Mouse (Mus musculus): ENCODE measurements around the gene Gng12.
A peak's percentile ranks its signal among the peaks of the same experiment; 100 is the strongest.
"Not testable (repeated sequence)": the region's sequence is repeated elsewhere in the genome, so short reads cannot be mapped to it uniquely, and the experiment has no call there.

Gene Gng12

DNA sequence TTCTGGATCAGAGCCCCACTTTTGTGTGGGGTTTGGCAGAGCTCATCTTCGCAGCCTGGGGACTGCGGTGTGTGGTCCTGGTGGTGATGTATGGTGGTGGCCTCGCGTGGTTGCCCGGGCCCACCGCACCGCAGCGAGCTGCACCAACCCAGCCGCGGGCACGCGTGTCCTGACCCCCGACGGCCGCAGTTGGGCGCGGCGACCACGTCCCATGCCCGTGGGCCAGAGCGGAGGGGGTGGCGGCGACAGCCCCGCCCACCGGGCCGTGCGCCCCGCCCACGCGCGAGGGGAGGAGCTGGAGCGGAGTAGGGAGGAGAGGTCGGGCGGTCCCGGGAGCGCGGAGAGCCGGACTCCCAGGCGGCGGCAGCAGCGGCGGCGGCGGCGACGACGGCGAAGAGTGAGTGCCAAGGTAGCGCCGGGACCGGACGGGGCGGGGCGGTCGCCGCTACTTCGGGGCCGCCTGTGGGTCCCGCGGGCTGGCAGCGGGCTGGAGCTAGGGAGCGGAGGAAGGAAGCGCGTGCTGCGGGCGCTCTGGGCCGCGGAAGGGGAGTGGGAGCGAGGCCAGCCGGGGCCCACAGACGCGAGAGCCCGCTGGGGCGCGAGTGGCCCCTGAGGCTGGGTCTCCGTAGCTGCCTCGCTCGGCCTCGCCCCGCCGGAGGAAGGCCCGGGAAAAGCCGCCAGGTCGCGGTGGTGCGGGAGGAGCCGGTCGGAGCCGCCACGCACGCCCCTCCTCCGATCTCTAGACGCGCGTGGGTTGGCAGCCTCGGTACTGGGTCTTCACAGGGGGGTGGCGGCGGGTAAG, at the start of gene Gng12:
Gng12 (plus strand) TSS at position 279 of the 802 bp plus-strand sequence.
- peak; percentile 94 for DNase-seq (ENCODE audit: low spot score)

DNA sequence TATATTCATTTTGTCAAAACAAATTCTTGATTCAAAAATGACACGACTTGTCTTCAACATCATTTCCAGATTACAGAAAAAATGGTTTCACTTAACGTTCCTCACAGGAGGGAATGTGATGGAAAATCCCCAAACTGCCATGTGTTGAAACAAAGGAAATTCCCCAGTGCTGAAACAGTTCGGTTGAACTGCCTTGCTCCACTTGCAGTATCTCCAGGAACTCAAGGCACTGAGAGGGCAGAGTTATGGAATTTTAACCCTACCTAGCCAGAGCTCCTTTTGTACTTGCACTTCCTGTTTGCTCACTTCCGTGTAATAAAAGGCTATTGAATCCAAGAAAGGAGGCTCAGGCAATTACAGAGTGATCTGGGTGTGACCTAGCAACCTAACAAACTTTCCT, 47.3 kb upstream of the Gng12 start:
- DNase-seq (ENCODE audit: low spot score): no peak

DNA sequence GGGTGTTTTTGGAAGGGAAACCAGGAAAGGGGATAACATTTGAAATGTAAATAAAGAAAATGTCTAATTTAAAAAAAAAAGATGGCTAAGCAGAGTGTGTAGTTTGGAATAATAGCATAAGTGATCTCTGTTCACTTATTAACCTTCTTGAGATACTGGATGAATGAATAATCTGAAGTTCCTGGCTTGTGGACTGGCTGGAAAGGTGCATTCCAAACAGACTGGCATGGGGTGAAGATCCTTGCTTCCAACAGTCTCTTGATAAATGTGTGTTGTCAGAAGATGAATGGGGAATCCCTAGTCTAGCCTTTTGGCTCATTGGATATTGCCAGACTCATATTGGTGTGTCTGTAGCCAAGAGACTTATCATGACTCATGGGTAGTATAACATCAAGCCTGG, 40.0 kb upstream of the Gng12 start:
- DNase-seq (ENCODE audit: low spot score): no peak

DNA sequence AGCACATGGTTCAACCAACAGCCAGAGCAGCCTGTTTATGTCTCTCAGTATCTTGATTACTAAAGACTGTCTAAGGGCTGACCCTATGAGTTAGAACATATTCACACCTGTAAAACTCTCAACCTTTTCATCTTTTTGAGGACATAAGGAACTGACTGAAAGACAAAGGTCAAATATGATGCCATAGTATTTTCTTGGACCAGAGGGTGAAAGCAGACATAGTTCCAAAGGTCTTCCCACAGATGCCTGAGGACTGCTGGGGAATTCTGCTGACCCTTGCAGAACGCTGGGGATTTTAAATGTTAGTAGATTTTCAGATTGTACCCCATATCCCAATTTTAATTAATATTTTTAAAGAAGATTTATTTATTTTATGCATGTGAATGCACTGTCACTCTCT, 37.8 kb upstream of the Gng12 start:
- no peak for DNase-seq (ENCODE audit: low spot score)

DNA sequence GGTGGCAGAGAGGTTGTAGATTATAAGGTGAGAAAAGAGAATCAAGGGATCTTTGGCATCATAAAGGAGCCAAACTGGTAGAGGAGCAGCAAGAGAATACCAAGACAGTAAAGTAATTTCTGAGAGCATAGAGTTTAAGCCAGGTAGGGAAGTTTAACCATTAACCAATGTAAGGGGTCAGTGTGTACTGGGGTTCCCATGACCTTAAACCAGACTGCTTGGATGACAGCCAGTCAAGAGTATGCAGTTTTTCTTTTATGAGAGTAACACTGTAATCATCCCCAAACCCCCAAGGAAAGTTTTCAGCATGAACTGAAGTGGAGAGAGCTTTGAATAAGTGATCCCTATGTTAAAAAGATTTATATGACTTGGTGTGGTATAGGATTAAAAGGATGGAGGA, 36.8 kb upstream of the Gng12 start:
- no peak for DNase-seq (ENCODE audit: low spot score)

DNA sequence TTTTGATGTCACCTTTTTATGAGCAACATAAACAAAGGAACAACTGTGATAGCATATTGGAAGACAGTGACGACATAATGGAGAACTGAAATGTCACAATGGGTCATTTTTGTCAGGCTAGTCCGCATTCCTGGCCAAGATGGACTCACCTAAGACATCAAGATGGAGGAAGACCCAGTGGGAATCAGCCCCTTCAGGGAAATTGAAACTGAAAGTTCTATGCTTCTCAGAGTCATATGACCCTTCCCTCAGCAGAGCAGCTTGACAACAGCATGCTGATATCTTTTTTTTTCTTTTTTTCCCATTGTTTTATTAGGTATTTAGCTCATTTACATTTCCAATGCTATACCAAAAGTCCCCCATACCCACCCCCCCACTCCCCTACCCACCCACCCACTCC, 31.7 kb upstream of the Gng12 start:
- DNase-seq (ENCODE audit: low spot score): no peak

DNA sequence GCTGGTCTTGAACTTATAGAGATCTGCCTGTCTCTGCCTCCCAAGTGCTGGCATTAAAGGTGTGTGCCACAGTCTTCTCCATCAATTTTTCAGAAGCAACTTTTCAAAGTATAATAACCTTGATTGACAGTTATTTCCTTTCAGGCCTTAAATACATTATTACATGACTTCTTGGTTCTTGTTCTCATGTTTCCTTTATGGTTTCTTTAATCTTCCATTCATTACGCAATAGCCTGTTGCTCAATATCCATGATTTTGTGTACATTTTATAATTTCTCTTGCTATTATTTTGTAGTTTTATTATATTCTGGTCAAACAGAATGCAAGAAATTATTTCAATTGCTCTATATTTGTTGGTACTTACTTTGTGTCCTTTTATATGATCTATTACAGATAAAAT, 29.9 kb upstream of the Gng12 start:
- DNase-seq (ENCODE audit: low spot score): no peak

DNA sequence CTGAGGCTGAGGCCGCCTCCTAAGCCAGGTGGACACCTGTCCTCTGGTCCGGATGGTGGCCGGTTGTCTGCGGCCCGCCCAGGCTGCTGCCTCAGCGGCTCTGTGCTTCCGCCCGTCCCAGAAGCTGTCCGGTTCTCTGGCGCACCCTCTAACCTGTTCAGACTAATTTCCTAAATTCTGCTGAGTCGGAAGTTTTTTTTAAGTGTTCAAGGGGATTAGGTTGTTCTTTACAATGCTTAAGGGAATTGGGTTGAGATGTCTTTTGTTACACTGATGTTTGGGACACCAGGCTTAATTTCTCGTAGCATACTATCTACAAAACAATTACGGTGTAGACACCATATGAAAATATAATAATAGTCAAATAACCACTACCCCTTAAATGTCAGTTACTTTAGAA, 19.1 kb upstream of the Gng12 start:
- DNase-seq (ENCODE audit: low spot score): not testable (repeated sequence)

DNA sequence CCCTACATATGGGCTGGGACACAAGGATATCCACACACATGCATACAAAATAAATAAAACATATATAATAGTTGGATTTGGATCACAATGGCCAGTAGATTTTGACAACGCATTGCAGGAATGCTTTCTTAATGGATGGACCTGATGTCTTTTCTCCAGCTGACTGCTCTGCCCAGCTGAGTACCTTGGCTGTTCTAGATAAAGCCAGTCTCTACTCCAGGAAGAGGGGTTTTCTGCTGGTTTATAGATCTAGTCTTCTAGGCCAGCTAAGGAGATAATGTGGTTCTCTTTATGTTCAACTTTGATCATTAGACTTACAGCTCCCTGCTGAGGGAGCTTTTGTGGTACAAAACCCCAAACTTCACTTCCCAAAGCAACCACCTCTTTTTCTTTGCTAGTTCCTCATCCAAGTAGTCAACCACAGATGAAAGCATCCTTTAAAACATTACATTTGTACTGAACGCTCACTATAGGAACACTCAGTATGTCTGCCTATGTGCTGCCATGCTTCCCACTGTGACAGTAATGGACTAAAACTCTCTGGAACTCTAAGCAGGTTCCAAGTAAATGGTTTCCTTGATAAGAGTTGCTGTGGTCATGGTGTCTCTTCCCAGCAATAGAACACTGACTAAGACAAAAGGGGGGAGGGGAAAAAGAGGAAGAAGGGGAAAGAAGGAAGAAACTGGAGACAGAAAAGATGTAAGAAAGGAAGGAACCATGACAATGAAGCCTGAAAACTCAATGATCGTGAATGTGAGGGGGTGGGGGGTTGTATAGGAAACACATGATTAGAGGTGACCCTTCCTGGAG, 5.6 kb upstream of the Gng12 start:
- no peak for DNase-seq (ENCODE audit: low spot score)

DNA sequence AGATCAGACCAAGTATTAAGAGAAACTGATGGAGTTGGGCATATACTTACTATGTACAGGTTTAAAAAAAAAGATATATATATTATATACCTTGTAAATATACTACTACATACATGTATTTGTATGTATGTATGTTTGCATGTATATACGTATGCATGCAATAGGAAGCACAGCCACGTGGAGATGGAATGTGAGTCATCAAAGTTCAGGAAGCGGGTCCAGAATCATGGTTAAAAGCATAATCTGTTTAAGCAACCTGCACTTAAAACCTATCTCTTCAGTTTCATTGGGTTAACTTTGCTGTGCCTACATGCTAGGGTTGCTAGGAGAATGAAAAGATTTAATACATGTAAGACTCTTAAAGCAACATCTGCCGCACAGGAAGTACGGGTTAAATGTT, 2.2 kb upstream of the Gng12 start:
- DNase-seq (ENCODE audit: low spot score): no peak

DNA sequence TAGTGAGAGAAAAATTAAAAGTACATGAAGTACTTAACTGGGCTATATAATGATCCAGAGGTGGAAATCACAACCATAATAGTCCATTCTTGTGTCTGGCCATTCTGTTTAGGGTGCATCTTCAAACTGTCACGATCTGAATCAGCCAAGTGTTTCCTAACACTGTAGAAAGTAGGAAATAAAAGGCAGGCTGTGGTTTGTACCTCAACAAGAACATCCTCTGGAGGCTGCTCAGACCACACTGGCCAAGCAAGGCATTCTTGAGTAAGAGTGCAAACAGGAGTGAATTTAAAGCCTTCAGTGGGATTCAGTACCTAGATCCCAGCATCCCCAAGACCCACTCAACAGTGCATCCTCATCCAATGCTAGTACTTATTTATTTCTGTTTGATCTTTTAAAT, 1.2 kb upstream of the Gng12 start:
- DNase-seq (ENCODE audit: low spot score): no peak

DNA sequence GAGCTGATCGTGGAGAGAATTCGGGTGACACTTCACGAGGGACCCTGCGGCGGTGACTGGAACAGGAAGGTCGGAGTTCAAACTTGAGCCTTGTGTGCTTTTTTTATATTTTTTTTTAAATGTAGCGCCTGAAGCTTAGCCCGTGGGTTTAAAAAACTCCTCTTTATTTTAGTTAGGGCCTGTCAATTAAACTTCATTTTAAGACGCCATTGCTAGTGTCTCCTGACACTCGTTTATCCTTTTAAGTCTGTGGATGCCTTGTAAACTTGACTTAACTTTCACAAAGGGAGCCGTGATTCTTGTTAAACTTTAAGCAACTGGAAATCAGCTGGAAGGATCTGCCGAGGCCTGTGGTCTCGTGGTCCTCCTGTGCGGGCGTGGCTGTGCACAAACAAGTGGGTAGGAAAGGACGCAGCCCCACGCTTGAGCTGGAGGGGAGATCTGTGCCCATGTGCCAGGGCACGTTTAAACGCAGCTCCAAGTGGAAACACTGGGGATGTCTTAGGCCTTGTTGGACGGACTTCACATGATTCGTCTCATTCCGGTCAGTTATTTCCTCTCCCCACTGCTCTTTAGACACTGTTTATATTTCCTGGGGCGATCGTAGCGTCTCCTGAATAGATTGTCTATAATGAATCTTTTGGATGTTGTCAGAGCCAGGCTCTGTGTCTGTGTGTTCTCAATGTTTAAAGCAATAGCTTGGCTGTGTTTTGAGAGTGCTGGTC, 886 bp downstream of the Gng12 start:
- peak; percentile 56 for DNase-seq (ENCODE audit: low spot score)

DNA sequence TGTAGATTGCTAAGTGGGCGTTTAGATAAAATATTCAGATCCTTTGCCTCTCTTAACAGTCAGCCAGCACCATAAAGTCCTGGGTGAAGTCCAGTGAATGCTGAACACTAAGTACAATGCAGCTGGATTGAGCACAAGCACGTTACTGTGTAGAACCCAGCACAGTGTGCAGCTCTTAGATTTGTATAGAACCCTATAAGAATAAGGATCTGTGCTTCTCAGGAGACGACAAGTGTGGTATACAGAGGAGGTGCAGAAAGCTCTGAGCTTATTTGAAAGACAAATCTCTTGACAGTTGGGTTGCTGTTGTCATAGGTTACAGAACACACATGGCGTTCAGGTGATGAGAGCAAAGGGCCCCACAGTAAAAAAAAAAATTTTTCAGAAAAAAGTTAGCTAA, 1.8 kb downstream of the Gng12 start:
- no peak for DNase-seq (ENCODE audit: low spot score)

DNA sequence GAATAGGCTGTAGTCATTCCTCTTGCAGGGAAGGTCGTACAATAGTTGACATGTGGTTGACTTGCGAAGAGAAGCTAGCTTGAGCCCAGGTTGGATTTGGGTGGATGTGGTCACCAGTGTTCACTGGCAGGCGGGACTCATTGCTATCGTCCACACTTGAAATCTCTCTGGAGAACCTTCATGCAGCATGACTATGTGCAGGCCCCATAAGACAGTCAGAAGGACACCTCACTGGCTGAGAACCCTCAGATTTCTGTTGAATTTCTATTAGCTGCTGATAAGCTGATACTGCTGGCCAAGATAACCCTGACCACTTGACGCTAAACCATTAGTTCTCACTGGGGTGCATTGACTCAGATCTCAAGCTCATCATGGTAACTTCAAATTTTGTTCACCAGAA, 5.7 kb downstream of the Gng12 start:
- DNase-seq (ENCODE audit: low spot score): no peak

DNA sequence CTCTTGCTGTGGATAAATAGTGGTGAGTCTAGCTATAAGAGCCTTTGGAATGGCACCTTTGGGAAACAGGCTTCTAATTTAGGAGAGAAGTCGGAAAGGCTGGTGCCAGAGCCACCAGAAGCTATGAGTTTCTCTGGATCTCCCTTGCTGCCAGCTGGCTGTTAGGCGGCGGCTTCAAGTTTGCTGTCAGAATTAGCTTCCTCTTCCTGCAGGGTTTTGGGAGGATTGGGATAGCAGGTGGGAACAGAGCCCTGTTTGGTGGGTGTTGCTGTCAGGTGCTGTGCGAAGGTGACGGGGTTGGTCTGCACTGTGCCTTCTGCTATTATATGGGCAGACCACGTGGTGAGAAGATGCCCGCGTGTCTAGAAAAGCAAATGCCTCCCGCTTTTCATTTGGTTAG, 7.0 kb downstream of the Gng12 start:
- no peak for DNase-seq (ENCODE audit: low spot score)

DNA sequence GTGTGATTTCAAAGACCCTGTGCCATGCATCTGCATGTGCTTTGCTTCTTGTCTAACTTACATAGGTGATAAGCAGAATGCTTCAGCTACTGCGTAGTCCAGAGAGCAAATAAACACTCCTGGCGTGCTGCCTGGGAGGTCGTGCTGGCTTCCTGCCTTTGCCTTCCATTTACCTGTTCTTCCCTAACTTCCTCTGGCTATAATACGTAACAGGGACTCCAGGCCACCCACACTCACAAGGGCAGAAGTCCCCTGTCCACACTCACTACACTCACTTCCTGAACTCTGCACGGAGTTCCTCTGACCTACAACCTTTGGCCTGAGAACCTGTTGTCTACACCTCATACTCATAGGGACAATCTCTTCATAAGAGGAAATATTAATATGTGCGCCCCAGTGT, 7.5 kb downstream of the Gng12 start:
- no peak for DNase-seq (ENCODE audit: low spot score)

DNA sequence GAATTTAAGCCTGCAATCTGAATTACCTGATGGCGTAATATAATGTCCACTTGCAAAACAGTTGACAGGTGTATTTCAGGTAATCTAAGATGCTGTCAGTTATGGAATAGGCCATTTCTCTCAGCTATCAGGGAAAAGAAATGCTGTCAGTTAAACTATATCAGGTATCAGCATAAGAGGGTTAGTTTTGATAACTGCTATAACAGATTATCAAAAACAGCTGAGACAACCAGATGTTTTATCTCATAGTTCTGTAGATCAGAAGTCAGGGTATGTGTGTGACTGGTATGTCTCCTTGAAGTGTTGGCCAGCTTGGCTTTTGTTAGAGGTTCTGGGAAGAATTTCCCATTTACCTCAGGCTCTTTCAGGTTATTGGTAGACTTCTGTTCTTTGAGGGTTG, 10.0 kb downstream of the Gng12 start:
- DNase-seq (ENCODE audit: low spot score): no peak

DNA sequence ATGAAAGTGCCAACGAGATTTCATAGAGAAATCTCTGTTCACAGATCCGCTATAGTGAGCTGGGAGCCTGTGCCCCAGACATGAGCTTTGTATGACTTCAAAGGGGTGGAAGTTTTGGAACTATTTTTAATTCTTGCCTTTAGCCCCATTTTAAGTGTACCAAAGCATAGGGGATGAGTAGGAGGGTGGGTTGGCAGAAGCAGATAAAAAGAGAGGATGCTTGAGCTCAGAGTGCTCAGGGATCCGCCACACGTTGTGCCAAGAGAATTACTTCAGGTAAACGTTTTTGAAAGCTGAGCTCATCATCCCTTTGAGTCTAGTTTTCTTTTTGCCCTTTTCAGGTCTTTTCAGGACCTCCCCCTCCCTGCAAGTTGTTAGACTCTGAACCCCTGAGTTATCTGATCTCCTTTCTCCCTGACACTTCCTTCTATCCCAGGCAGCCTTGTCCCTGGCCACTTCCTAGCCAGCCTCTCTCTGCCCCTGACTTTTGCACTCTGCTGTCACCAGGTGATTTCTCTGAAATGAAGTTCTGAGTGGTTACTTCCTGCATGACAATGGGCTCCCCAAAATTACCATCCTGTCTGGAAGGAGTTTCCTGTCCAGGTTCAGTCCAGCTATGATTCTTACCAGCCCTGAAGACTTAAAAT, 12.3 kb downstream of the Gng12 start:
- no peak for DNase-seq (ENCODE audit: low spot score)

DNA sequence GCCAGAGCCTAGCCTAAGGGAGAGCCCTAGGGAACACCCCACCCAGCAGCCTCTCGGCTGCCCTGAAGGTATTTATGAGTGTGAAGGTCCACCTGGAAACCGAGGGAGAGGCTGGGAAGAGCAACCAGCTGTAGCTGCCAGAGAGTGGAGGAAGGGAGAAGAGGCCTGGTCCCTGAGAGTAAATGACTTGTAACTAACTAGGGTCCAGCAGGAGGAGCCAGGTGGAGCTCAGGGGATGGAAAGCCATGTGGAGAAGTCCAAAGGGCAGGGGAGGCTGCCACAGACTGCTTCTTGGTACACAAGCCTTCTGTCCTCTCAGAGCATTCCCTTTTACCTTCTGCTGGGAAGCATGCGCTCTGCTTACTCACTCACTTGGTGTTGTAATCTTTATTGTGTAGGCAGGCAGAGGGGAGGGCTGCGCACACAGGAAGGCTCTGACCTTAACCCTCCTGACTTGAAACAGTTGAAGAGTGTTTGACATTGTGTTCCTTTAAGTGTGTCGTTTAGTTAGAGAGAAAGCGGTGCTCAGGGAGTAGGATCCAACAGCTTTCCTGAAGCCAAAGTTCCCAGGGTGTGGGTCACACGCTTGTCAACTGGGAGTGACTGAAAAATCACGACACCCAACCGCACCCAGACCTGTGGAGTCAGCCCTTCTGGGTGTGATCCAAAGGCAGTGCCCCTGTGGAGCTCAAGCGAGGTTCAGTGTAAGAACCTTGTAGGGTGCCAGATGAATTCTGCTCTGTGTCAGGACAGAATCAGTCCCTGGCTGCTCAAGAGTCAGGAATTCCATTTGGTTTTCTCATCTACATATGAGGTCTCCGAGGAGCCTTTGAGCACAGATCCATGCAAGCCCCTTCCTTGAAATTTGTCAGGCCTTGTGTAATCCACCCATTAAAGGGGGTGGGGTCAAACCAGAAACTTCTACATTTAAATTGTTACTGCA, 14.6 kb downstream of the Gng12 start:
- DNase-seq (ENCODE audit: low spot score): no peak

DNA sequence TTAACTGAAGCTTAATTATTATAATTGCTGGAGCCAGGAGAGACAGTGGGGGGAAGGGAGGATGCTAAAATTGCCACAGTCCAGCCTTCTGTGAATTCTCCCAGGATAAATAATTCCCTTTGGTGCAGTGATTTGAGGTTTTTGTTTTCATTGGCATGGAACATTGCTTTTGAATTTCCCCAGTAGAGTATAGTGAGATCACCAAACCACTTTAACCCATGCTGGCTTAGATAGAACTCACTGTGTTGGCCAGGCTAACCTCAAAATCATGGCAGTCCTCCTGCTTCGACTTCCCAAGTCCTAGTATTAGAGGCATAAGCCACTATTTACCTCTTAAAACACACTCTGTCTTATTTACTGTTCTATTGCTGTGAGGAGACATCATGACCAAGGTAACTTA, 17.2 kb downstream of the Gng12 start:
- DNase-seq (ENCODE audit: low spot score): no peak

DNA sequence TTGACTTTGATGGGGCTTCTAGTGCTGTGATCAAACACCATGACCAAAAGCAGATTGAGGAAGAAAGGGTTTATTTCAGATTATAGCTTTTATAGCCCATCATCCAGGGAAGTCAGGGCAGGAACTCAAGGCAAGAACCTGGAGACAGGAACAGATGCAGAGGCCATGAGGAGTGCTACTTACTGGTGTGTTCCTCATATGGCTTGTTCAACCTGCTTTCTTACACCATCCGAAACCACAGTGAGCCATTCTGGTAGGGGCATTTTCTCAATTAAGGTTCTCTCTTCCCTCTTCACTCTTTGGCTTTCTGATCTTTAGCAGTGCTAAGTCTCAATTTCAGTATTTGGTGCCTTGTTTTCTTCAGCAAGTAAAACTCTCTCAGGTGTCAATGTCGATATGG, 19.4 kb downstream of the Gng12 start:
- no peak for DNase-seq (ENCODE audit: low spot score)
